Mouse (Mus musculus) frontal cortex, adult (tissue): ENCODE measurements at regions not wholly inside any gene's neighbourhood (a gene's known extent, or its start where the extent isn't known, plus 50 kb on each side); places are given as distances from the start of the nearest gene placed in this dataset.
A peak's percentile ranks its signal among the peaks of the same experiment; 100 is the strongest.

Source experiments
- ATAC-seq: cut with Nextera tagmentation; 2 replicates; pipeline ENCODE4 v1.9.2; 2017; ENCODE audit warnings: mild to moderate bottlenecking, moderate library complexity, mixed read lengths; ENCODE audit not compliant: low TSS enrichment

DNA sequence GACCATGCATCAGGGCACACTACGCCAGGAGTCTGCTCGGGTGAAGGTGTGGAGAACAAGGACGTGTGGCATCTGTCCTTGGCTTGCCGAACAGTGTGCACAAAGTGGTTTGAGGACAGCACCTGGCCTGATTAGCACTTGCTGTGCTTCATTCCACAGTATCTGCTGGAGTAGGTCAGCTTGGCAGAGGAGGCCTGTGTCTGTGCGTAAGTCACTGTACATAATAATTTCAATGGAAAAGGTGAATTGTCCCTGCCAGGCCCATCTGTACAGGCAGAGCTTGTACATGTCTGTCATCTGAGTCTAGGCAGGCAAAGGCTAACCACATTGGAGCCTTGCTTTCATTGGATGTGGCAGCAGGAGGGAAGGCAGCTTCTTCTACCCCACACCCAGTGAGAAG lies 979.5 kb upstream of the Car8 start:
- ATAC-seq: no peak

DNA sequence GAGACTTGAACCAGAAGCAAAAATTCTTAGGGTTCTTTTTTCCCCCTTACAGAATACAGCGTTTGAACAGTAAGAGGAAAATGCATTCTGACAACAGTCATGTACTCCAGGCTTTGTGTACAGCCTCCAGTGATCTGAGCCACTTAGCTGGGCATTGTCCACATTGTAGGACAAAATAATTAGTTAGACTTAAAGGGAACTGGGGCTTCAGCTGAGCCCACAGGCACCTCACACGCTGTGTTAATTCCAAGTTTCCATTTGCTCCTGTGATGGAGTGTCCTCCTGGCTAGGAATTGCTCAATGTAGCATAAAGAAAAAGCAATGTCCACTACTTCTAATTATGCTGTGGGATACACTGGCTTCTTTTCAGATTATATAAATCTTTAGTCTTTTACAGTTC lies 969.8 kb upstream of the Car8 start:
- ATAC-seq: no peak

DNA sequence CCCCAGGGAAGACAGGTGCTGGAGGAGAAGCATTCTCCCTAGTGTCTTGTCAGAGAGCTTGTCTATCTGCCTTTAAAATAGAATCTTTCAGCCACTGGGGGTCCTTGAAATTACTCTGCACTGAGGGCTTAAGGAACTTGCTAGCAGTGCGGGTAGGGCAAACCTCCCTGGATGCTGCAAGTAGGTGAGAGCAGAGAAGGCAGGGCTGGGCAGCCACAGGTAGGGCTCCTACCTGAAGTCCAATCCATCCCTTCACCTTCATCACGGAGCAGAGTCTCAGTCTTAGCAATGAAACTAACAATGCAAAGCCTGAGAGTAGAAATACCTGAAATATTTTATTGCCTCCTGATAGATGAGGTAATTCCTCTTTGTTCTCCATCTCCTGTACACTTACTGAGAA lies 961.2 kb upstream of the Car8 start:
- no peak for ATAC-seq

DNA sequence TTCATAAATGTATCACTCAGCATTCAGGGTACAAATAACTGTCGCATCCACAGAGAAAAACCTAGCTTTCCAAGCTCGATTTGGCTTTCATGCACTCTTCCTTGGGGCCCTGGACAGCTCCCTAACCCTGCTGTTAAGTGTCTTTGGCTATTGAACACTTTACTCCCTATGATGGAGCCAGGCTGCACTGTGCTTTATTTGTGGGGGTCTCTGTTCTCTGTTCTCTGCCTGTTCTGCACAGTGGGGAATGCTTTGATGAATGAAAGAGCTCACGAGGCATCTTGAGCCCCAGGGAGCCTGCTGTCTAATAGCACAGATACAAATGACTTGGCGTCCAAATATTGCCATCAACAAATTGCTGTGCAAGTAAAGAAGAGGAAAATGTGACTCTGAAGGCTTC lies 957.6 kb upstream of the Car8 start:
- no peak for ATAC-seq

DNA sequence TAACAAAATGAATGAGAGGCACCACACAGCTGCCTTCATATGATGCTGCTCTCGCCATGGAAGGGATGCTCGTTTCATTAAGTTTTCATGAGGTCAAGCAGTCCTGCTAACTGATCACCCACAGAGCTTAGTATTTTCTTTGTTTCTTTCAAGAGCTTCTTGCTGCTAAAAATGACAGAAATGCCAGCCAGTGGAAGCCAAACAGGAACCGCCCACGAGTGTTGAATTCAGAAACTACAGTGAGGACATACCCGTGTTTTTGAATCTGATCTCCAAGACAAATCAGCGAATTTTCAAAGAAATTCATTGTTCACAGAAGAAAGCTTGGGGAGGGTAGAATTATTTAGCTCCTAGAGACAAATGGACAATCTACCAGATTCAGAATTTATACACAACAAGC lies 954.3 kb upstream of the Car8 start:
- peak; percentile 87 for ATAC-seq

DNA sequence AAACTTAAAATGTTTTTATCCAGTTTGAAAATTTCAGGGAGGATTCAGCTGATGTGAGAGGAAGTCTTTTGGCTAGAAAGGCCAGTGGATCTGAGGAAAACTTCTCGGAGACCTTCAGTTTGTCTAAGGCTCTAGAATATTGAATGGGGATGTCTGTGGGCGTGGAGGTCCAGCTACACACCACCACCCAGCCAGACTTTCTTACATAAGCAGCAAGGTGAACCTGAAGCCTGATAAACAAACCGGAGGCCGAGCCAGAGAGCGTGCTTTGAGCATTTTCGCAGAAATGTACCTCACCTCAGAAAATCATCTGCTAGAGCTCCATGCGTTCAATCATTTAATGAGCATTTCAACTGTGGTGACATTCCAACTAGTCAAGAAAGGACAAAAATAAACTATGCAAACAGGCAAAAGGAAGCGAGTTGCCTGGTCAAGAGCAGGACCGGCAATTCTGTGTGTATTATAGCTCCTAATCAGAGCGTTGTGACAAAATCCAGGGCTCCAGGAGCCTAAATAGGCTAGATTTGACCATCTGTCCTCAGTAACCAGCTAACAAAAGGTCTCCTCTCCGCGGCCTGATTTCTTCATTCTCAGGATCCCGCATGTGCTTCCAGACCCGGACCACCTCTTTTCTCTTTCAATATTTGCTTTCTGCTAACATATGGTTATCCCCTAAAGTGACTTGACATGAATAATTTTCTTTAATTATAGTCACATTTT lies 946.5 kb upstream of the Car8 start:
- peak; percentile 22 for ATAC-seq

DNA sequence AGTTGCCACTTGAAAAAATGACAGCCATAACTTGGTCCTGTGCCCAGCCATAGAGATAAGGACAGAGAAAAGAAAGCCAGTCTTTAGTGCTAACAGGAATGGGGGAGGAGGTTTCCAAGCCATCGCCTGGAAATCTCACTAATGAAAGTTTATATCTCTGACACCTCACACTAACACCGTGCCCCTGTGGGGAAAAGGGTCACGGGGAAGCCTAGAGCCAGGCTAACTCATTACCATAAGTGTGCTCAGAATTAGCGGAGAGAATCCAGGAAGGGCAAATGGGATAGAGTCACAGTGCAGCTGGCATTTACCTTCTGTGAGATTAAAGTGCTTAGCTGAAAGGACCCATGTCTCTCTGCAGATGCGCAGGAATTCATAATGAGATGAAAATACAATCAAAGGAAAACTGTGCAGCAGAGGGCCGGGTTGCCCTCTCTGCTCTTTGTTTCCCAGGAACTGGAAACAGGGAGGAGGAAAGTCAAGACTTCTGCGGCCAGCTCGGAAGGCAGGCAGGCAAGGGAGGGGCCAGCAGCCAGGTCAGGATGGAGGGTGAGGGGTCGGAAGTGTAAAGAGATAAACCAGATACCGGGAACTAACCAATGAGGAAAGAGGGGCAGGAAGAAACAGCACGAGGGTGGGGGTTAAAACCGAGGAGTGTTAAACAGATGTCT lies 945.7 kb upstream of the Car8 start:
- peak; percentile 31 for ATAC-seq

DNA sequence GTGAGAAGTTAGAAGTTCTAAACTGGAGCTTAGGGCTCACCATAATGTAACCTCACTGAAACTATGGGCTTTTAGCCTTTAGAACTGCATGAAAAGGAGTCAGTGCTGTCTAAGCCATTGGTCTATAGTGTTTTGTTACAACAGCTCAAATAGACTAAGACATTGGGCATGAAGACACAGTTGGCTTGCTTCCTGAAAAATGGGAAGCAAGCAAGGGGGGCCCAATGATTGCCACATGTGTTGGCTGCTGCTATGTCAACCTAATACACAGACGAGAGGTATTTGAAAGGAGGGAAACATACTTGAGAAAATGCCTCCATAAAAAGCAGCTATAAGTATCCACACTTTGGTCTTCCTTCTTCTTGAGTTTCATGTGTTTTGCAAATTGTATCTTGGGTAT lies 935.5 kb upstream of the Car8 start:
- no peak for ATAC-seq

DNA sequence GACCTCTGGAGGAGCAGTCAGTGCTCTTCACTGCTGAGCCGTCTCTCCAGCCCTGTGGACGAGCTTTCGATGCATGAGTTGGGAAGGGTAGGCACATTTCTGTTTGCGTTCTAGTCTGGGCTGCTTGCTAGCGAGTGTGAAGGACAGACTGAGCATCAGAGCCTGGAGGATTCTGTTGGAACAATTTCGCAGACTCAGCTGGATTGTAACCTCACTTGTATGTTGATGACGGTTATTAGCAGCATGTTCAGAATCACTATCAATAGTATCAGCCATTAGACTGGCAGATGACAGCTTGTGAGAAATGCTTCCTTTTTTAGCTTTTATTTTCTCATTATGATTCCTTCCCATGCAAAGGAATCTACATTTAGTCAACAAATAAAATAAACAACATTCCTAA lies 923.5 kb upstream of the Car8 start:
- ATAC-seq: no peak

DNA sequence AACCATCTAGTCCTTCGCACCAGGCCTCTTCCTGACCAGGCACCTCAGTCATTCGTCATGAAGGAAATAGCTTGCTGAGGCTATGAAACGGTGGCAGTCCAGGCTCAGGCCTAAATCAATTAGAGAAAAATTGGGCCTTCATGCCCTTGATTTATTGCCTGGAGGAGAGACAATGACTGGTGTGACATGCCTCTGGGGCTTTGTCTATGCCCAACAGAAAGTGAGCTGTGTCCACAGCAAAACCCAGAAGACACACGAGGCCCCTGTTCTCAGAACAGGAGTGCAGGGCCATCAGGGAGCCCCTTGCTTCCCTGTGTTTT lies 922.9 kb upstream of the Car8 start:
- ATAC-seq: no peak

DNA sequence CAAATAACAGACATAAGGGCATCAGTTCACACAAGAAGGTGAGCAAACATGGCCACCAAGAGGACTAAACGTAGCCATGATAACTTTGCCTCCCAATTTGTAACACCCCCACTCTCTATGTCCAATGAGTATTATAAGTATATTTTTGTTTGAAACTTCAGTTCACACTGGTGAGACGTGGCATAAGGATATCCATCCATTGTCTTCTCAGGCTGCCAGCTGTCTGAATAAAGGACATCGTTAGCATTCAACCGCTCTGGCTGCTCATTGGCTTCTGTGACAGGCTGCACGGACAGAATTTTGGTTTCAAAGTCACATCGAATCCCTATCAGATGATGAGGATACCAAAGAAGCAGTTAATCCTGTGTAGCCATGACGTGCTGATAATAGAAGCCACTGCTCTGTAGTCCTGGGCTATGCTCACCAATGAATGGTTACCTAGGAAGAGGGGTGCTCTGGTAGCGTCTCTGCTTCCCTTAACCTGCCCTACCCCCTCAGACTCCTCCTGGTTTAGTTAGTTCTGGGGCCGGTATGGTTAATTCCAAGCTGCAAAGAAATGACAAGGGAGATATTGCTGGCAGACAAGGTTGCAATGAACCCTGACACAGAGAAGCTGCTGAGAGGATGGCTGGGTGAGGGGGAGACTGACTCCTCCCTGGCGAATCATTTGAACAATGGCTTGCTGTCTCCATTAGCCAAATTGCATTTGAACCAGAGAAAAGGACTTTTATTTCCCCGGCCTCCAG lies 922.4 kb upstream of the Car8 start:
- ATAC-seq: no peak

DNA sequence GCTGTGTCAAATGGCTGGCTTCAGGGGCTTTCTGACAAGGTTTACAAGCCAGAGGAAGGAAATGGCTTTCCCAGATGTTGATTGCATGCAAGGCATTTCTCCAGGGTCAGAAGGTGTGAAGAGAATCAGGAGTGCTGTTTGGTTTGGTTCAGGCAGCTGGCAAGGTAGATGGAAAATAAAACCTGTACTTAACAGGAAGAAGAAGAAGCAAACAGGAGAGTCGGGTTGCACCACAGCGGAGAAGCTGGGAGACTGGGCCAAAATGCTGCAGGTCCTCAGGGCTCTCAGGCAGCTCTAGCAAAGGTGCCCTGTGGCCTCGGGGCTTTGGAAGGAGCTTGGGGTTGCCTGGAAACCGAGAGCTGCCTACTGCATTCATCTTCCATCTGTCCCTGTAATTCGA lies 908.9 kb upstream of the Car8 start:
- no peak for ATAC-seq

DNA sequence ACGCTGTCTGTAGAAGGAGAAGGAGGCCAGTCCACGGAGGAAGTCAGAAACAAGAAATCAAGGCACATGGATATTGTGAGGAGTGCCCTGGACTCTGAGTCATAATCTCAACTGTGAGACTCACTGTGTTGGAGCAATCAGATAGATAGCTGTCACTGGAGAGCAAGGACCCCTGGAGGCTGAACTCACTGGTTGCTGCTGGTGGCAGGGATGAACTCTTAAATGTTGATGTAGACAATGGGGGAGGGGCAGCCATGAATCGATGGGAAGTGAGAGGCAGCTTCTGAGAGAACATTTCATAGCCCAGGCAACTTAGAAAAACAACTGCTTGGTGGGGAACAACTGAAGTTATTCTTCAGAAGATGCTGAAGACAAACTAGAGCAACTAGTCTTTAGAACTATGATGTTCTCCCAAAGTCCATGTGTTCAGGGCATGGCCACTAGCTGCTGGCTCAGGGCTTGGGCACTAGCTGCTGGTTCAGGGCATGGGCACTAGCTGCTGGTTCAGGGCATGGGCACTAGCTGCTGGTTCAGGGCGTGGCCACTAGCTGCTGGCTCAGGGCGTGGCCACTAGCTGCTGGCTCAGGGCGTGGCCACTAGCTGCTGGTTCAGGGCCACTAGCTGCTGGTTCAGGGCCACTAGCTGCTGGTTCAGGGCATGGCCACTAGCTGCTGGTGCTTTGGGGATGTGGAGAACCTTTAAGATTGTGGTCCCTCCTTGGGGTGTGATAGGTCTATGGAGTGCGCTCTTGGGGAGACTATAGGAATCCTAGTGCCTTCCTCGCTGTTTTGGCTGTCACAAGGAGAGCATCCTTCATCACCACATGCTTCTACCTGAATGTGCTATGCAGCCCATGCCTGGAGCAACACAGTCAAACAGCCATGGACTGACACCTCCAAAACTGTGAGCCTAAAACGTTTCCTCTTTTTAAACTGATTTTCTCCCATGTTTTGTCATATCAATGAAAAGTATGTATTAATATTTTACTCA lies 905.7 kb upstream of the Car8 start:
- no peak for ATAC-seq

DNA sequence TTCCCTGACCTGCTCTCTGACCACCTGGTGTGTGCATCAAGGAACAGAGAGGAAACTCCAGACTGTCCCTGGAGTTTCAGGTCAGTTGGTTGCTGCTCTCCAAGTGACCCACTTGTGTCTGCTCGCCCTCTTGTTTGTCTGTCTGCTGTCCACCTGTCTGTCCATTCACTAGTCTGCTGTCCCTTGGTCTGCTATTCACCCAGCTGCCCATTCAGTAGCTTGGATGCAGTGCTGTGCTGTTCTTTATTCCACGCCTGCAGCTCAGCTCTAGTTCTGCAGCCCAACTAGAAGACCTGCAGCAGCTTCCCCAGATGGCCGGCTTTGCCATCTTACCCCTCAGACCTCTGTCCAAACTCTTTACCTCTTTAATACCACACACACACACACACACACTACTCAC lies 904.2 kb upstream of the Car8 start:
- ATAC-seq: no peak

DNA sequence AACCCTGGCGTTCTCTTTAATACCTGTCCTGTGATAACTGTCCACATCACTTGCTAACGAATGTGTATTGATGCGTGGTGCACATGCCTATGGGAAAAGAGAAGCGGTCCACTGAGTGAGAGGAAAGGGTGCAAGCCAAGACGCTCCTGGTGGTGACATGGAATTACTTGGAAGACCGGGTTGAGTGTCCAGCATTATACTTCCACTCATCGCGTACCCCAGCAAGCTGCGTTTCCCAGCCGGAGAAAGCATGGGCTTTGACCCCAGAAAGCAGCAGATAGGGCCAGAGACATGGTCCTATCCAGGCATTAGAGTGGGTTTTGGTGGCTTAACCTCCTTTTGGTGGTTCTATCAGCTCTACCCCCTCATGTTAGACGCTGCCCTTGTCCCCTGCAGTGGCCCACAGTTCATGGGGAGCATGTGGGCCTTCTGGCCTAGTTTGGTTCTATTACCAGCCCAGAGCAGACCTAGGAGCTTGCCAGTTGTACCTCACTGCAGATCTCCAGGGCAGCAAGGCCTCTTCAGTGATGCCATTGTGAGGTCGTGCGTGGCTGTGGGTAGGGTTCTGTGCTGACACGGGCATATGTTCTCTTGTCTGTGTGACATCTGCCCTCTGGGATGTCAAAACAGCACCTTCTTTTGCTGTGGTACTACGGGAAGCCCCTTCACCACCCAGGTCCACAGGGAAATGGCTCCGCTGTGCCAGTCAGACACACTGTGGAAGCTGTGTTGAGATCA lies 903.3 kb upstream of the Car8 start:
- ATAC-seq: no peak

DNA sequence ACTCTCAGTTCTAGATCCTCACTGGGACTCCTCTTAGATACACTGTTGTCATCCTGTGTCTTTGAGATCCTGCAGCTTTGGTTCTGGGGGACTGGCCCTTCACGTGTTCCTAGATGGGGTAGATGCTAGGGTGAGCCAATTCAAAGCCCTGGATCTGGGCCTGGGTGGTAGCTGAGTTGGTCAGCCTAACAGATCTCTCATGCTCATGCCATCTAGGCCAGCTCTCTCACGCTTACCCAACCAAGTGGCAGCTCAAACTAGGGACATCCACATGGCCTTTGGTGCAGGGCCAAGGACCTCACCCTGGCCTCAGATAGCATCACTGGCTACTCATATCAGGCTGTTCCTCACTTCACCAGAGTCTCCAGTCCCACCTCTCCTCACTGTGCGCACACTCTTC lies 901.9 kb upstream of the Car8 start:
- ATAC-seq: no peak

DNA sequence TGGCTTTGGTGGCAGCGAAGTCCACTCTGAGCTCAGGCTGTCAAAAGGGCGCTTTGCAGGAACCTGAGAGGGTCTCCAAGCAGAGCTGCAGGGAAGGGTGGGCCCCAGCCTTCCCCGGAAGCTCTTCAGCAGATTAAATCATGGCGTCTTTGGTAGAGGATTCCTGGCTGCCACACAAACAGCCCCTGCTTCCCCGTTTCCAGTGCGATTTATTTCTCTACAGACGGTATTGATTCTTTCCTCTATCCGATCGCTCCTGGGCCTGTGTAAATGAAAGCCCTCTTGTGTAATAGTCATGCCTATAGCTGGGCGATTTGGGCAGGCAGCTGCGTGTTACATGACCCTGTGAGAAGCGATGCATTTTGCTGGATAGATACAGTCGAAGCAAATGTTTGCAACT lies 897.8 kb upstream of the Car8 start:
- no peak for ATAC-seq

DNA sequence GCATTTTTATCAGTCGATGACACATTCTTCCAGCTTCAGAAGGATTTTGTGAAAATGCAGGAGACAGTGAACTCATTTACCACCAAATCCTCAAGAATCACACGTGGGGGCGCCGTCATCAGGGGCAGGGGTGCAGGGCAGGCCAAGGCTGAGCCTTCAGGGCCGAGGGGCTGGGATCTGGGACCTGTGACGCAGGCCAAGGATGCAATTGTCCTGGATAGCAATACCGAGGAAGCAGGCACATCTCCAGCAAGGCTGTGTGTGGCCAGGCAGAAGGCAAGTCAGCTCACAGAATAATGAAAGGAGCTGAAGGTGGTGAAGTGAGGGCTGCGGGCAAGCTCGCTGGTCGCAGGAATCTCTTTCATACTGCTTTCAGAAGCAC lies 897.3 kb upstream of the Car8 start:
- ATAC-seq: peak; percentile 54

DNA sequence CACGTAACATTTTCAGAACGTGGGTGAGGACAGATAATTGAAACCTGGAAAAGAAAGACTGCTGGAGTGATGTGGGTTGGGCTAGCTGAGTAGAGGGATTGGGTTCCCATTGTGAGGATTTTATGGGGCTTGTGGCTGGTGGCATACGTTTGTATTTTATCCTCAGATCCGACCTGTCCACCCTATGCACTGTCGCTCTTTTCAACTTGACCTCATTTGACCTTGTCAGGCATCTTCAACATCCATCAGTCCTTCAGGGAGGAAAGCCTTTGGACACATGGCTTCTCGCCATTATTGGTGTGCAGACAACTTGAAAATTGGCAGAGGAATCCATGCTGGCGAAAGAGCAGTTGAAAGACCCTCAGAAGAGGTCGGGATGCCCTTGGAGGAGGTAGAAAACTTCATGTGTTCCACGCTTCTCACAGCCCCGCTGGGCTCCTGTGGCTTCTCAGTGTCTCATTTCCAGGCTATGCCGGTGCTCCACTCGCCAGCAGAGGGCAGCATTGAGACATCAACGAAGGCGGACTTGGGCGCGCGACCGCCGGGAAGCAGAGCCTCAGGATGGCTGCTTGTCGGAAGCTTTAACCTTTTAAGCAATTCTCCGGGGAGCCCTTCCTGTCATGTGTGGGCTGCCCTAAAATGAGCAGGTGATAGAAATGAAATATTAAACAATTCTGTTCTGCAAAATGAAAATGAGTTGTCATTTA lies 896.8 kb upstream of the Car8 start:
- peak; percentile 76 for ATAC-seq

DNA sequence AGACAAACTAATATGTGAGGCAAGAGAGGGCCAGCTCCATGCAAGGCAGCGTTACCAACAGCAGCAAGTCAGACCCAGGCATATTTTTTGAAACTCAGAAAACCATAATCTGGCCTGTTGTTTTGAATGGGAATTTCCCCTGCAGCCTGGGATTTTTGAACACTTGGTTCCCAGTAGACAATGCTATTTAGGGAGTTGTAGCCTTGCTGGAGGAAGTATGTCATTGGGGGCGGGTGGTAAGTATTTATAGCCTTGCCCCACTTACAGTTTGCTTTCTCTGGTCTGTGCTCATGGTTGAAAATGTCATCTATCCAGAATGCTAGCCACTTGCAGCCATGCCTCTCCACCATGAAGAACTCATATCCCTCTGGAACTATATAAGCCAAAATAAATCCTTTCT lies 894.9 kb upstream of the Car8 start:
- peak; percentile 75 for ATAC-seq
